Mouse (Mus musculus) left cerebral cortex, adult 2 months (tissue): ENCODE measurements at regions not wholly inside any gene's neighbourhood (a gene's known extent, or its start where the extent isn't known, plus 50 kb on each side); places are given as distances from the start of the nearest gene placed in this dataset.

Source experiments
- DNase-seq, 2 experiments: peaks; one replicate each; pipeline ENCODE4 v3.0.0; 2021 to 2022; ENCODE audit warnings: low spot score in 2 of 2, mixed read lengths in 1 of 2; ENCODE audit errors: extremely low spot score in 1 of 2
- H3K27ac ChIP-seq: fragments of 200-600 bp; 2 replicates; pipeline ENCODE4 v1.8.1; 2022
- H3K4me3 ChIP-seq: fragments of 200-600 bp; 2 replicates; pipeline ENCODE4 v1.8.1; 2022
- CTCF ChIP-seq: fragments of 200-600 bp; IDR thresholded peaks from 2 replicates; pipeline ENCODE4 v1.8.1; 2022; ENCODE audit warnings: antibody characterized with exemption, mild to moderate bottlenecking, moderate library complexity
- intact Hi-C: fragments of 180-260 bp; cut with DNase I; formaldehyde crosslinking; loops from one replicate; pipeline ENCODE4 v1.15.1; 2025

- no peak for TF ChIP-seq CTCF
- H3K4me3 ChIP-seq: no peak overlapping the region
Observed at GRCm38 (mm10) chr7:40052255-40052654, 534.7 kb downstream of the Zfp619 start.

DNA sequence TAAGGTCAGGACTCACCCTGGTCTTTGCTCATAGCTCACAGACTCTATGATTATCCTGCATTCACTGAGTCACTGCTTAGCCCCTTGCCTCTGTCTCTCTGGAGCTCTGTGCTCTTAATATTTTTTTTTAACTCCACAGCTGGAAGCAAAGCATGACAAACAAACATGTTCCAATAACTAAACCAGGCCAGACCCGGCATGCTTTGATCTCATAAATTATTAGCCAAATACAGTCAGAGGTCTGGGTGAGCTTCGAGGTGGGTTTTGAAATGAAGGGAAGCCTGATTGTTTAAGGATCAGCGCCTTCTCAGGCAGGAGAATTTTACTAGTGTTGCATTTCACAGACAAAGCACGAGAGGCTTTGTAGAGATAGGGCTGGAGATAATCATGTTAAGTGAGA is 541.3 kb downstream of the Zfp619 start:
- H3K4me3 ChIP-seq: no peak overlapping the region
- intact Hi-C loops: no loop called here
- no peak for TF ChIP-seq CTCF
- no peak overlapping the region for H3K27ac ChIP-seq
- DNase-seq: no peak

More at GRCm38 (mm10) chr7:40052255-40052654, 534.7 kb downstream of the Zfp619 start:
- DNase-seq: no peak
- H3K27ac ChIP-seq: no peak overlapping the region
- intact Hi-C loops: no loop called here

DNA sequence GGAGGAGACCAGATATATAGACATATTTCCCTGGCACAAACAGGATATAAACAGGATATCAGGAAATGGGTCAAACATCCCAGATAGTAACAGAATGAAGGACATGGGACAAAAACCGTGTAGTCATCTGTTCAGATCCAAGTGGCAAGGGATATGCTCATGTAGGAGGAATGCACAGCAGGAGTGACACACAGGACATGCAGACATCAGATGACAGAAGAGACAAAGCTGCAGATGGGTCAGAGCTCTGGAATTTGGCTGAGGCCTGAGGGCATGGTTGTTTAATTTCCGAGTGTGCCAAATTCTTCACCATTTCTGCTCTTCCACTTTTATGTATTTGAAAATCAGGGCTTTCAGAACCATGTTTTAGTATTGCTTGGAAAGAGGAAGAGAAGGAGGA is 547.1 kb downstream of the Zfp619 start:
- Histone ChIP-seq H3K27ac (no peak overlapping the region), H3K4me3 (no peak overlapping the region)
- intact Hi-C loops: loop anchor here (10.0 kb wide), 1 partner anchor 350 kb away; no protein-coding TSS in a partner anchor
- no peak for DNase-seq
- TF ChIP-seq CTCF: no peak

DNA sequence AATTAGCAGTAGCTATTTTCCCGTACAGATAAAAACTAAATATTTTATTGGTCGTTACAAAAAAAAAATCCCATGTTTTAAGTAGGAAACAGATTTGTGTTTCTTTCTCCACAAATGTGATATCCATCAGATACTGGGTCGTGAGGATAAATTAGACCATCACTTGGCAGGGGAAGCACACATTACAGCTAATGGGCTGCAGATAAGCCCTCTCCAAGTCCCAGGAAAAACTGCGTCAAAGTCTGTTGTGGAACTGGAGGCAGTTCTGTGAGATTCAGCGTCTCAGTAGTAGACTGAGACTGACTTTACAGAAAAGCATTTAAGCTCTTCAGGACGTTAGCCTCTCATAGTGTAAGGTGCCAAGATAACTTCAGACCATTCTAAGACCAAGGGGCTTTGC is 548.0 kb downstream of the Zfp619 start:
- DNase-seq: no peak
- intact Hi-C loops: loop anchor here (10.0 kb wide), 1 partner anchor 351 kb away; no protein-coding TSS in a partner anchor
- Histone ChIP-seq H3K27ac (no peak overlapping the region), H3K4me3 (no peak overlapping the region)
- TF ChIP-seq CTCF: no peak

- Histone ChIP-seq H3K4me3 (no peak overlapping the region), H3K27ac (no peak overlapping the region)
- no peak for TF ChIP-seq CTCF
- DNase-seq: no peak
- intact Hi-C loops: loop anchor here (10.0 kb wide), 1 partner anchor 353 kb away; no protein-coding TSS in a partner anchor
Observed at GRCm38 (mm10) chr7:40067378-40067777, 549.8 kb downstream of the Zfp619 start.

GRCm38 (mm10) chr7:40071313-40071712 is 553.7 kb downstream of the Zfp619 start:
- no peak for TF ChIP-seq CTCF
- no peak overlapping the region for H3K27ac ChIP-seq
- intact Hi-C loops: no loop called here

GRCm38 (mm10) chr7:40072478-40072877 is 554.9 kb downstream of the Zfp619 start:
- Histone ChIP-seq H3K4me3 (no peak overlapping the region), H3K27ac (no peak overlapping the region)
- TF ChIP-seq CTCF: peak; percentile 51
- intact Hi-C loops: loop anchor here (1.0 kb wide), 2 partner anchors 201 to 870 kb away; no protein-coding TSS in a partner anchor
- DNase-seq: no peak

More at GRCm38 (mm10) chr7:40071313-40071712, 553.7 kb downstream of the Zfp619 start:
- DNase-seq: no peak
- H3K4me3 ChIP-seq: no peak overlapping the region

- DNase-seq: no peak
- Histone ChIP-seq H3K27ac (no peak overlapping the region), H3K4me3 (no peak overlapping the region)
- peak; percentile 49 for TF ChIP-seq CTCF
- intact Hi-C loops: loop anchor here (5.0 kb wide), 1 partner anchor 186 kb away; no protein-coding TSS in a partner anchor
Observed at GRCm38 (mm10) chr7:40086236-40086635, 568.7 kb downstream of the Zfp619 start.

DNA sequence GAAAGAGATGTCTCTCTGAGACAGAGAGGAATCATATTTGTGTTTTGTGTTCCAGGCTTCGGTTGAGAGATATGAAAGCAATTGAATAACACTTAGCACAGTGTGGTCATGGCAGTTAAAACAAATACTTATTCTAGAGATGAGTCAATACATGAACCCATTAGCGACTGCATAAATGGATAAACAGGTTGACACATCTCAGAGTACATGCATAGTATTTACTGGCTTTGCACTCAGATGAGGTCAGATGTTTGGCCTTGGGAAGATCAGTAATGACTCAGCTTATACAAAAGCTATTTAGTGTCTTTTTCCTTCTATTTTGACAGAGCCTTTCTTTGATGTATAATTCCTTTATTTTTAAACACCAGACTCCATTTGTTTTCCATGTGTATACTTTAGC is 579.5 kb downstream of the Zfp619 start:
- DNase-seq: no peak
- H3K27ac ChIP-seq: no peak overlapping the region
- TF ChIP-seq CTCF: no peak
- H3K4me3 ChIP-seq: no peak overlapping the region
- intact Hi-C loops: no loop called here

DNA sequence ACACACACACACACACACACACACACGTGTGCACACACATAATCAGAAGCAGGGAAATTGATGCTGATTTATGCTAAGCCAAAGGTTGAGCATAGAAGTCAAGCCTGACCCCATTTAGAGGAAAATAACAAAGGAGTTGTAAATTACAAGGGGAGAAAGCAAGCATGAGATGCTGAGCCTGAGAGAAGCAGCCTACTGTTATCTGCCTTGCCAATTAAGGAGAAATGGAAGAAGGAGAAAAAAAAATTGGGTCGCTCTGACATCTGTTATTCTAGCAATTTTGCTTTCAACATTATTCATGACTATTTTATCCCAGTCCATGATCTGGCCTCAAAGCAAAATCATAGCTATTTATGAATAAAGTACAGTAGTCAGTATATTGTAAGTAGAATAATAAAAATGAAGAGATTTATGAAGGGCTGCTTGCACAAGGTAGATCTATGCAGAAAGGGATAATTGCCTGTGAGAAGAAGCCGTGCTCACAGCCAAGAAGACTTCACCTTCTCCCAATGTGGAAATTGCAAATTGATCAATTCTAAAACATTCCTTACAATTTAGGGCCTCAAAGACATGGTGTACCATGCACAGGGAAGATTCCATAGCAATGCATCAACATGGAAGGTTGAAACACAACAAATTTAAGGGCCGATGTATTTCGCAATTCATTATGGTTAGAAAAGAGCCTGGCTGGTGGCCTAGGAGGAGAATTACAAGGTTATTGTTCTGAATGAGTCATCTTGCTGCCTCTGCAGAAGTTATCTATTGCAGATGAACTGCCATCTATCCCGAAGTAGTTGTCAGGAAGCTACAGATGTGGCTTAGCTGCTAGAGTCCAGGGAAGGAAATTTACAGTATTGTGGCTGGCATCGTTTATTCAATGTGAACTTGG is 585.7 kb downstream of the Zfp619 start:
- no peak for TF ChIP-seq CTCF
- DNase-seq: no peak
- Histone ChIP-seq H3K27ac (no peak overlapping the region), H3K4me3 (no peak overlapping the region)
- intact Hi-C loops: no loop called here

DNA sequence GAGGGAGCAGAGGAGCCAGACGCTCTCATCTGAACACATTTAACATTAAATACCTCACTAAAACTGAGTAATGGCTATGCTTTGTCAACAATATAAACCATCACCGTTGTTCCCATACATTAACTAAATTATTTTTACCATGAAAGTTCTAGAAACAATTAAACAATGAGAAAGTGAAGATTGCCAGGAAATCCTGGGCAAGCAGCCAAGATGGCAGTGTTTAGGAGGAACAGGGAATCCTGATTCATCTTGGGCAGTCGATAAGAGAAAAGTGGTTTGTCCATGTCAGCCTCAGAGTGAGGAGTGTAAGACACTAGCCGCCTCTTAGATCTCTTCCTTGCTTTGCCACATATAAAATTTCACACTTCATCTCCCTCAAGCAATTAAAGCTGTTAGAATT is 625.3 kb downstream of the Zfp619 start:
- intact Hi-C loops: no loop called here
- Histone ChIP-seq H3K27ac (no peak overlapping the region), H3K4me3 (no peak overlapping the region)
- peak in 1 of 2 experiments; percentile 20 for DNase-seq
- TF ChIP-seq CTCF: no peak

GRCm38 (mm10) chr7:40144431-40144830 is 626.9 kb downstream of the Zfp619 start:
- no peak for DNase-seq
- intact Hi-C loops: no loop called here
- no peak overlapping the region for H3K27ac ChIP-seq
- H3K4me3 ChIP-seq: no peak overlapping the region
- TF ChIP-seq CTCF: no peak
